Mouse (Mus musculus): ENCODE results near the gene Fam78a.

Gene Fam78a

DNA sequence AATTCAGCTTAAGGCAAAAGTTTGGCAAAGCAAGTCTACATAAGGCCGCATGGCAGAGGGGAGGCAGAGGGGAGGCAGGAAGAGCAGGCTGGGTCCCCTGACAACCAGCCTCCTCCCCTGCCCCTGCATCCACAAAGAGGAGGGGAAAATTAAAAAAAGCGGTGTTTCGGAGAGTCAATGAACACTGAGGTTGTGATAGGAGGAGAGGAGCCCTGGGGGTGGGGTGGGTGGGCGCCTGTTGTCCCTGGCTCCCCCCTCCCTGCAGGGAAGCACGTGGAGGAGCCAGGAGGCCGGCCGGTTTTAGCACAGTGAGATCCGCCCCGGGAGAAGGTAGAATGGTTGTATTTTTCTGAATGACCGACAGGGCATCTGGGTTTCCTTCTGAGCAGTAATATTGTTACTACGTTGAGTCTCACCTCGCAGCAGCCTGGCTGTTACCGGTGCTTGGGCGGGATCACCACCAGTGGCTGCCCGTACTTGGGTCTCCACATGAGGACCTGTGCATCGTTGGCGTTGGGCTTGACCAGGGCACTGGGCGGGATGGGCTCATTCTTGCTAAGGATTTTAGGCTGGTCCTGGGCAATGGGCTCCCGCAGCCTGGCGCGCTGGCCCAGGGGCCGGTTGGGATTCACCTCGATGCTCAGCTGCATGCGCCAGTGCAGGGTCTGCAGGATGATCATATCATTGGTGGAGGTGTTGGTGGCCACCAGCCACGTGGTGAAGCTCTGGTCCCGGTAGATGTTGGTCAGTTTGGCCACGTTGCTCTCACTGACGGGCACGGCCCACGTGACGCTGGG lies 15.6 kb downstream of the Fam78a start:
- no peak for DNase-seq (ENCODE audit: low read depth)

- DNase-seq (ENCODE audit: low read depth) = peak; percentile 20
Measured at GRCm38 (mm10) chr2:32066005-32066404, 18.7 kb downstream of the Fam78a start.

GRCm38 (mm10) chr2:32065371-32065791 lies 19.3 kb downstream of the Fam78a start:
- no peak for DNase-seq (ENCODE audit: low read depth)

- DNase-seq (ENCODE audit: low read depth) = no peak
Measured at GRCm38 (mm10) chr2:32064913-32065312, 19.7 kb downstream of the Fam78a start.

DNA sequence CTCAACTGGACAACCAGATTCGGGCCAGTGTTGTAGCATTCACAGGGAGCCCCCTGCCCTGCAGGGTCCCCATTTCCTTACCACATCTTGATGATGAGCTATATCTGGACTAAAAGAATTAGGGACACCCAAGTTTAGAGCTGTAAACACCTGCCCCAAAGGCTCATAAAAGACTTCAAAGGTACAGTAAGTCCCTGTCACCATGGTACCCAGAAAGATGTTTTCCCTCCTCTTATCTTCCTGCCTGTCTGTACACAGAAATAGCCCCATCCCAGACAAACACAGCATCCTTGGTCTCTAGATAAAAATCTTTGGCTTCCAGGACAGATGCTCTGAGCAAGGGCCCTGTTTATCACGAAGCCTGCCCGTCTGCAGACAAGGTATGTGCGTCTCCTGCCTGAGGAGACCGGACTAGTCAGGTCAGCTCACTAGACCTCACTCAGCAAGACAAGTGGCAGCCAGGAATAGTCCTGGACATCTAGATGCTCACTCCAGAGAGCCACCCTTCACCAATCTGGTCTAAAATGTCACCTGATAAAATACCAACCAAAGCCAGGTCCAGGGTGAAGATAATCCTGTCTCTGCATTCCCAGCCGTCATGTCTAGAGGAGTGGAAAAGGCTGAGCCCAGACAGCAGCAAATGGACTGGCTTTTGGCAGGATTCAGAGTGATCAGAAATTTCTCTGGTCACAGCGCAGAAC lies 21.1 kb downstream of the Fam78a start:
- no peak for DNase-seq (ENCODE audit: low read depth)

DNA sequence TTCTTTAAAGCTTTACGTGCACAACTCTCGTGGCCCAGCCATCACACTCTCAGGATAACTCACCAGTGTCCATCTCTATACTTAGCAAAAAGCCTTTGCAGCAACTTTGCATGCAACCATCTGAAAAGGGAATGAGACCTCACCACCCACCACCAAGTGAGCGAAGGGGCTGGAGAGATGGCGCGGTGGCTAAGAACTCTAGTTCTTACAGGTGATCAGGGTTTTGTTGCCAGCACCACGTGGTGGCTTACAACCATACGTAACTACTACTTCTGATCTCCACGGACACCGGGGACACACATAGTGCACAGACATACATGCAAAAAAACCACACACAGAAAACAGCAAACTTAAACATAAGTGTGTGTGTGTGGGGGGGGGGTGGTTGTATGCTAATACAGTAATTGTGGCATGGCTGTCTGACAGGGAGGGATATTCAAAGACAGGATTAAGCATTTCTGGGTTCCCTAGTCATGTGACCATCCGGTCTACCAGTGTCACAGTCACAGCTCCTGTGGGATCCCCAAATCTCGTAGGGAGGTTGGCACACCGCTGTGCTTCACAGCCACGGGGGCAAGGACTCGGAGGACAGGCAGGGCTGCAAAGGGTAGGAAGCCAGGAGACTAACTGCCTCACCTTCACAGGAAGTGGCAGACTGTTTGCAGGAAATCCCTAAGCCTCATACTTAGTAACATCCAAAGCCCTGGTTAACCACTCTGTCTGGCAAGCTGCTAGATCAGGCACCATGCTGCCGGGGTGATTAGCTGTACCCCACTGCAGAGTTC lies 21.8 kb downstream of the Fam78a start:
- DNase-seq (ENCODE audit: low read depth) = no peak

GRCm38 (mm10) chr2:32061722-32062505 lies 22.7 kb downstream of the Fam78a start:
- no peak for DNase-seq (ENCODE audit: low read depth)

- no peak for DNase-seq (ENCODE audit: low read depth)
Measured at GRCm38 (mm10) chr2:32061189-32061588, 23.5 kb downstream of the Fam78a start.

DNA sequence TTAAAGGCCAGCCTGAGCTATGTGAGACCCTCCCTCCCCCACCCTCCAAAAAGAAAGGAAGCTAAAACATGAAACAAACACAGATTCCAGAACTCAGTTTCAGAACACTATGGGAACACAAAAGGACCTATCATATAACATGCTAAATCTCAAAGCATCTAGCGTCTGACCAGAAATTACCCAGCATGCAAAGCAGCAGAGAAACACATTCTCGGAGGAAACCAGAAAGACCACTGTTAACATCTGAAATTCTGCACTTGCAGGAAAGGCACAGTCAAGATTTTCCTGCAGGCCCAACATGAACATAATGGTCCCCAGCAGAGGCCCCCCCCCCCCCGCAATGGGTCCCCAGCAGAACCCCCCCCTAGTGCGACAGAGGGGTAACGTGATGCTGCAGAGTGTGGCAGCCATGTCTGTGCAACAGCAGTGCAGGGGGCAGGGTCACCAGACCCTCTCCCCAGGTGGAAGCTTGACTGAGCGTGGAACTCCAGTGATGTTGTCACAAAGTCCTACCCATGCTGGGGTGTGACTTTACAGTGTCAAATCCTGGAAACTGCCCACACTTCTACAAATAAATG lies 24.3 kb downstream of the Fam78a start:
- DNase-seq (ENCODE audit: low read depth) = no peak

GRCm38 (mm10) chr2:32059613-32060012 lies 25.0 kb downstream of the Fam78a start:
- DNase-seq (ENCODE audit: low read depth) = no peak

DNA sequence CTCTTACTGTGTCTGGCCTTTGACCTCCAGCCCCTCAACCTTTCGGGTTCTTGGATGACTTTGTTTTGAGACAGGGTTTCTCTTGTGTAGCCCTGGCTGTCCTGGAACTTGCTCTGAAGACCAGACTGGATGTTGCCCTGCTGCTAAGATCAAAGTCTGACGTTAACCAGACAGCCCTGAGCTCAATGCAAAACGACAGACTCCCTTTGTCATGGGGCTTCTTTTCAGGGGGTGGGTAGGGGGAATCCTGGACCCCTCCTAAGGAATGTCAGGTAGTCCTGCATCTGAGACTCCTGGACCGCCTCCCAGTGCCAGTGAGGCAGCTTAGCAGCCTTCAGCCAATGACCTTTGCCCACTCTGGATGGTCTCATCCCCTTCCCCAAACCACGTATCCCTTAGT lies 25.9 kb downstream of the Fam78a start:
- DNase-seq (ENCODE audit: low read depth) = no peak

GRCm38 (mm10) chr2:32058241-32058640 lies 26.4 kb downstream of the Fam78a start:
- DNase-seq (ENCODE audit: low read depth) = no peak

DNA sequence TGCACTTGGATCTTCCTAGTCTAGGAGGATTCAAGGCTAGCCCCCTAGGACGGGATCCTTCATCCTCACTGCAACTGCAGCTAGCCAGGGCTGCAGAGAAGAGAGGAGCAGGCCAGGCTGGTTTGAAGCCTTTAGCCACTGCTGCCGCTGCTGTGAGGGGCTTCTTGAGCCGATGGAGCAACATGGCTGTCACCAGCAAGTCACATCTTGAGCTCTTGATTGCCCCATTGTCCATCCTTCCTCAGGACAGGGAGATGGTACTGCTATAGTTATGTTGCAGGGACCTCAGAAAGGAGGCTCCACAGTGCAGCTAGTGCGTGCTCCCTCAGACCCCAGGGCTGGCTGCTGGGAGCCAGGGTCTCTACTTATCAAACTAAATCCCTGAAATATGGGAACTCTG lies 26.9 kb downstream of the Fam78a start:
- no peak for DNase-seq (ENCODE audit: low read depth)

GRCm38 (mm10) chr2:32057360-32057759 lies 27.3 kb downstream of the Fam78a start:
- no peak for DNase-seq (ENCODE audit: low read depth)

- no peak for DNase-seq (ENCODE audit: low read depth)
Measured at GRCm38 (mm10) chr2:32056524-32056923, 28.1 kb downstream of the Fam78a start.

DNA sequence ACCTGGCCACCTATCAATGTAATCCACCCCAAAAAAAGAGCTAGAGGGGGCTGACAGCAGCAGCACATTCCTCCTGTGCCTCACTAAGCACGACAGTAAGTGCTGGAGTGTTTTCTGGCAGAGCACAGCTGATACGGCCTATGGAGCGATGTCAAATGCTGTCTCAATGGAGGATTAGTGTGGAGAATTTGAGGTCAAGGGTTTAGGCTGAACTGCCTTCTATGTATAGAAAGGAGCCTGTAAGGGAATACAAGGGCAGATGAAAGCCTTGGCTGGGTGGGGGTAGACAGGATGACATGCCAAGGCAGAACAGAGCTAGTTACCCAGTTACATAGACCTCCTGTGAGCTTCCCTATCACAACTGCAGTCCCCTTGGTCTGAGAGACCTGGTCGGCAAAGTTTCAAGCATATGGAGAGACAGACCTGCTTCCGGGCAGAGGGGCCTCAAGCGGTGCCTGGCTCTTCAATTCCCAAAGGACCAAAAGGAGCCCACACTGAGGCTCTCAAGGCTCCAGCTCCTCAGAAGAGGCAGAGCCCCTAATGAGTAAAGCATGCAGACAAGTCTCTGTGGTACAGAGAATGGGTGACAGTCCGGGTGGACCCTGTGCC lies 29.2 kb downstream of the Fam78a start:
- DNase-seq (ENCODE audit: low read depth) = no peak

GRCm38 (mm10) chr2:32052418-32052817 lies 32.2 kb downstream of the Fam78a start:
- no peak for DNase-seq (ENCODE audit: low read depth)

GRCm38 (mm10) chr2:32051791-32052190 lies 32.9 kb downstream of the Fam78a start:
- DNase-seq (ENCODE audit: low read depth) = no peak

GRCm38 (mm10) chr2:32047323-32047722 lies 37.3 kb downstream of the Fam78a start:
- DNase-seq (ENCODE audit: low read depth) = peak; percentile 8

- no peak for DNase-seq (ENCODE audit: low read depth)
Measured at GRCm38 (mm10) chr2:32046009-32046408, 38.6 kb downstream of the Fam78a start.

GRCm38 (mm10) chr2:32045375-32045774 lies 39.3 kb downstream of the Fam78a start:
- no peak for DNase-seq (ENCODE audit: low read depth)

All from NIH3T3 (cell line).